In the genomic region with DNA sequence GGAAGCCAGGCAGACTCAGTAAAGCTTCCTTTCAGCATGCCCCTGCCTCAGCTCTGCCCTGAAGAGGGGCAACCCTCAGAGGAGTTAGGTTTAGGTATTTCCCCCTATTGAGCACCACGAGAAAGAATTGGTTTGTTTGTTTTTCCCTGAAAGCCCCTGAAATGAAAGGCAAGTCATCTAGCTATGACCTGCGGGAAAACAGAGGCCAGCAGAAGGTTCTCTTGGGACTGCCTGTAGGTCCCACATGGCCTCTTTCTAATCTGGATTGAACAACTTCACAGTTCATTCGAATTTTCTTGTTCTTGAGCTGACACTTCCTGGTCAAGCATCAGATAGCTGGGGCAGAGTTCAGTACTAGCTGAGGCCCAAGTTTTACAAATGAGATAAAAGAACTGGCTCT, we compare ENCODE assay signal across 21 mouse cellular contexts. TPM values are rescaled to one million over a fixed set of nuclear protein-coding genes. Genes with fewer than 3 reads are reported as not detected.
DNase-seq lines count a peak whose midpoint lies in the region; ATAC-seq and TF ChIP-seq lines count a peak whose summit lies in the region.
"Had no signal": no experiment of that assay in that cellular context is flagged by ENCODE, and none has a peak within 500 bp of the region (broad histone marks: within the 10 kb centered on the region; RNA-seq: fewer than 3 reads in every experiment).

No protein-coding gene starts in this region.

- H3K4me2 ChIP-seq in heart, embryonic 14.5 days (ENCODE audit: low read length), result no peak overlapping the region
- H3K4me2 ChIP-seq in lung, embryonic 15.5 days, result no peak overlapping the region
- no peak overlapping the region for H3K4me2 ChIP-seq in intestine, embryonic 15.5 days (replicated peaks)
- H3K4me2 ChIP-seq in liver, embryonic 11.5 days, result no peak overlapping the region
- H3K4me2 ChIP-seq: embryonic facial prominence, embryonic 13.5 days; liver, embryonic 13.5 days; neural tube, embryonic 13.5 days had no signal

- no peaks in the 10 kb centered on the region for H3K27me3 ChIP-seq in heart, embryonic 14.5 days (ENCODE audit: control insufficient read depth, insufficient read depth, low read length)
- H3K27me3 ChIP-seq in lung, embryonic 15.5 days, result no peaks in the 10 kb centered on the region
- H3K27me3 ChIP-seq in intestine, embryonic 15.5 days (replicated peaks), result no peaks in the 10 kb centered on the region
- H3K27me3 ChIP-seq in liver, embryonic 11.5 days (replicated peaks; ENCODE audit: control insufficient read depth, insufficient read depth, low read length), result no peaks in the 10 kb centered on the region
- H3K27me3 ChIP-seq: embryonic facial prominence, embryonic 13.5 days; liver, embryonic 13.5 days; neural tube, embryonic 13.5 days; Patski had no signal

- TF ChIP-seq CTCF in lung, adult 2 months (IDR thresholded peaks at IDR 0.05; ENCODE audit: insufficient read depth, low read length), result no peak

- no peak for TF ChIP-seq POLR2A in lung, adult 2 months (IDR thresholded peaks at IDR 0.05; ENCODE audit: borderline replicate concordance, extremely low read depth, low read depth, low read length)

- peaks cover 46 to 55% of the 10 kb centered on the region in 2 experiments for H3K4me1 ChIP-seq in heart, embryonic 14.5 days (ENCODE audit: control insufficient read depth in 2 of 2, insufficient read depth in 2 of 2, low read length in 2 of 2)
- peaks cover 34% of the 10 kb centered on the region for H3K4me1 ChIP-seq in lung, embryonic 15.5 days
- 0 out of 2 replicates have a peak, but pooled peaks cover 2% of the 10 kb centered on the region for H3K4me1 ChIP-seq in lung, adult 2 months (ENCODE audit: control insufficient read depth, insufficient read depth, low read length)
- peaks cover 36% of the 10 kb centered on the region for H3K4me1 ChIP-seq in intestine, embryonic 15.5 days (replicated peaks)
- peaks cover 12% of the 10 kb centered on the region for H3K4me1 ChIP-seq in liver, embryonic 11.5 days (replicated peaks; ENCODE audit: control insufficient read depth, insufficient read depth, low read length)

- H3K27ac ChIP-seq in heart, embryonic 14.5 days (replicated peaks in 1 of 2; ENCODE audit: control insufficient read depth in 1 of 2, insufficient read depth in 1 of 2, low read depth in 2 of 2, low read length in 2 of 2), result peak overlapping the region; percentile 64 to 69
- 0 out of 2 replicates have a peak overlapping the region, but pooled peaks have one; percentile 0 for H3K27ac ChIP-seq in lung, embryonic 15.5 days
- peak overlapping the region; percentile 71 for H3K27ac ChIP-seq in intestine, embryonic 15.5 days
- no peak overlapping the region for H3K27ac ChIP-seq in liver, embryonic 11.5 days (ENCODE audit: low read depth, low read length)
- H3K27ac ChIP-seq: embryonic facial prominence, embryonic 13.5 days; kidney, postnatal 0 days; layer of hippocampus, adult 2 months; liver, embryonic 13.5 days; neural tube, embryonic 13.5 days had no signal

- no peak for ATAC-seq in heart, embryonic 14.5 days (ENCODE audit: insufficient number of reproducible peaks, insufficient read depth, low FRiP score, low read depth)
- ATAC-seq in lung, embryonic 15.5 days (ENCODE audit: borderline replicate concordance, extremely low read depth, low FRiP score, low TSS enrichment), result no peak
- ATAC-seq in intestine, embryonic 15.5 days, result peak; percentile 26
- ATAC-seq in liver, embryonic 11.5 days (replicated peaks; ENCODE audit: low FRiP score), result no peak
- ATAC-seq: activated CD4-positive, CD25-positive, alpha-beta regulatory T cell, adult 4 months; Patski had no signal

- no peaks in the 10 kb centered on the region for H3K36me3 ChIP-seq in heart, embryonic 14.5 days (ENCODE audit: control insufficient read depth, insufficient read depth, low read length)
- H3K36me3 ChIP-seq in lung, embryonic 15.5 days, result no peaks in the 10 kb centered on the region
- no peaks in the 10 kb centered on the region for H3K36me3 ChIP-seq in intestine, embryonic 15.5 days
- no peaks in the 10 kb centered on the region for H3K36me3 ChIP-seq in liver, embryonic 11.5 days (ENCODE audit: control insufficient read depth, insufficient read depth, low read length)
- H3K36me3 ChIP-seq: embryonic facial prominence, embryonic 13.5 days; liver, embryonic 13.5 days had no signal

- peak overlapping the region; percentile 51; the same call in 1 of the 2 replicates for H3K9ac ChIP-seq in heart, embryonic 14.5 days (ENCODE audit: low read length)
- H3K9ac ChIP-seq in lung, embryonic 15.5 days, result no peak overlapping the region
- no peak overlapping the region for H3K9ac ChIP-seq in intestine, embryonic 15.5 days
- H3K9ac ChIP-seq in liver, embryonic 11.5 days (ENCODE audit: low read depth, low read length), result no peak overlapping the region
- H3K9ac ChIP-seq: embryonic facial prominence, embryonic 13.5 days; liver, embryonic 13.5 days; neural tube, embryonic 13.5 days had no signal

- no peak for DNase-seq in heart, adult 11 months
- no peak for DNase-seq in lung, adult 2 months
- no peak for DNase-seq in liver, embryonic 11.5 days (ENCODE audit: low spot score)
- no peak for DNase-seq in adrenal gland, postnatal 36 days
- DNase-seq: adrenal gland, postnatal 25 days; cerebellum, adult 2 months; liver, embryonic 13.5 days; thymus, adult 18-20 months had no signal

- H3K9me3 ChIP-seq in heart, embryonic 14.5 days (ENCODE audit: control insufficient read depth, low read length), result no peaks in the 10 kb centered on the region
- H3K9me3 ChIP-seq in lung, embryonic 15.5 days, result no peaks in the 10 kb centered on the region
- no peaks in the 10 kb centered on the region for H3K9me3 ChIP-seq in intestine, embryonic 15.5 days
- H3K9me3 ChIP-seq in liver, embryonic 11.5 days (ENCODE audit: control insufficient read depth, low read length), result no peaks in the 10 kb centered on the region
- H3K9me3 ChIP-seq: embryonic facial prominence, embryonic 13.5 days; liver, embryonic 13.5 days; neural tube, embryonic 13.5 days had no signal

- H3K4me3 ChIP-seq in heart, embryonic 14.5 days (ENCODE audit: control insufficient read depth in 1 of 2, insufficient read depth in 1 of 2, low read depth in 1 of 2, low read length in 2 of 2), result no peak overlapping the region
- no peak overlapping the region for H3K4me3 ChIP-seq in lung, embryonic 15.5 days
- H3K4me3 ChIP-seq in lung, adult 2 months (replicated peaks; ENCODE audit: extremely low read depth, low read depth, low read length), result no peak overlapping the region
- no peak overlapping the region for H3K4me3 ChIP-seq in intestine, embryonic 15.5 days (replicated peaks)
- H3K4me3 ChIP-seq in liver, embryonic 11.5 days (ENCODE audit: low read depth, low read length), result no peak overlapping the region
- H3K4me3 ChIP-seq: embryonic facial prominence, embryonic 13.5 days; layer of hippocampus, adult 2 months; liver, embryonic 13.5 days; neural tube, embryonic 13.5 days had no signal

- 22% methylated on average over 3 of the region's 3 CpGs for WGBS in heart, embryonic 14.5 days
- 19% methylated on average over 3 of the region's 3 CpGs for WGBS in lung, embryonic 15.5 days
- WGBS in lung, adult 2 months, result 40% methylated on average over 3 of the region's 3 CpGs
- WGBS in intestine, embryonic 15.5 days, result 29% methylated on average over 3 of the region's 3 CpGs
- WGBS in liver, embryonic 11.5 days, result 30% methylated on average over 3 of the region's 3 CpGs

RNA-seq across cellular contexts. Expression of a gene that starts 23.5 kb away (rescaled TPM):
- 0.08 and 0.13 TPM in 2 replicates for polyA plus RNA-seq in heart, embryonic 14.5 days (2014; fragmentation: Nextera tagmentation; extraction: Ambion mirVana)
- polyA plus RNA-seq in lung, embryonic 15.5 days (2015; fragmentation: Nextera tagmentation; extraction: Ambion mirVana), result 0.09 TPM in 2 replicates
- polyA plus RNA-seq in lung, adult 2 months (2012; rRNA removed), result 2.6 TPM in 1 of 2 replicates, not detected in the other
- polyA plus RNA-seq in intestine, embryonic 15.5 days (2015; fragmentation: Nextera tagmentation; extraction: Ambion mirVana), result 0.16 TPM in 1 of 2 replicates, not detected in the other
- 0.13 TPM in 1 of 2 replicates, not detected in the other for polyA plus RNA-seq in liver, embryonic 11.5 days (2014; fragmentation: Nextera tagmentation; extraction: Ambion mirVana)
- total RNA-seq in adrenal gland, postnatal 36 days (2021), result not detected
- total RNA-seq: adrenal gland, postnatal 25 days; gastrocnemius, adult 8-10 months; heart, adult 8-10 months; megakaryocyte-erythroid progenitor cell, adult 5-6 weeks; monocyte, adult 5-6 weeks had no signal

RNA-seq across cellular contexts. Expression of a gene that starts 45.5 kb away (rescaled TPM):
- polyA plus RNA-seq in heart, embryonic 14.5 days (2014; fragmentation: Nextera tagmentation; extraction: Ambion mirVana), result 9.5 and 11.0 TPM in 2 replicates
- polyA plus RNA-seq in lung, embryonic 15.5 days (2015; fragmentation: Nextera tagmentation; extraction: Ambion mirVana), result 1.6 and 1.7 TPM in 2 replicates
- 0.51 and 7.1 TPM in 2 replicates for polyA plus RNA-seq in lung, adult 2 months (2012; rRNA removed)
- polyA plus RNA-seq in intestine, embryonic 15.5 days (2015; fragmentation: Nextera tagmentation; extraction: Ambion mirVana), result 3.1 and 3.6 TPM in 2 replicates
- 0.33 and 0.48 TPM in 2 replicates for polyA plus RNA-seq in liver, embryonic 11.5 days (2014; fragmentation: Nextera tagmentation; extraction: Ambion mirVana)
- total RNA-seq in adrenal gland, postnatal 36 days (2021), result not detected
- total RNA-seq: gastrocnemius, adult 8-10 months; megakaryocyte-erythroid progenitor cell, adult 5-6 weeks; monocyte, adult 5-6 weeks had no signal
- polyA plus RNA-seq: Patski had no signal
